Mouse (Mus musculus) erythroblast, embryonic 14.5 days (primary cell): Measurements from ENCODE around the gene Plcb4. TPM values are rescaled to one million over a fixed set of nuclear protein-coding genes. Genes with fewer than 3 reads are reported as not detected.

Experiments
- H3K27me3 ChIP-seq: 2 replicates; pipeline ENCODE4 v1.6.1; 2012; ENCODE audit warnings: inconsistent platforms; ENCODE audit not compliant: control insufficient read depth
- H3K36me3 ChIP-seq: 2 replicates; pipeline ENCODE4 v1.6.1; 2012; ENCODE audit warnings: mild to moderate bottlenecking, inconsistent platforms; ENCODE audit not compliant: control insufficient read depth
- H3K4me1 ChIP-seq: 2 replicates; pipeline ENCODE4 v1.6.1; 2012; ENCODE audit warnings: inconsistent platforms; ENCODE audit not compliant: control insufficient read depth
- H3K4me3 ChIP-seq: replicated peaks from 2 replicates; pipeline ENCODE3; 2012; ENCODE audit warnings: moderate library complexity, mild to moderate bottlenecking, inconsistent platforms
- H3K9me3 ChIP-seq: 2 replicates; pipeline ENCODE4 v1.6.1; 2012; ENCODE audit warnings: low read length, inconsistent platforms, mixed read lengths; ENCODE audit not compliant: control insufficient read depth
- GATA1 ChIP-seq: IDR thresholded peaks from 2 replicates; pipeline ENCODE4 v1.6.1; 2012; ENCODE audit warnings: low read length, inconsistent platforms, mixed read lengths
- TAL1 ChIP-seq: IDR thresholded peaks from 3 replicates; pipeline ENCODE4 v1.6.1; 2012; ENCODE audit warnings: low read length, inconsistent platforms, mixed read lengths
- polyA plus RNA-seq: library from polyadenylated mRNA; stranded (reverse); fragments of >175 nt; gene quantifications from 2 replicates; pipeline ENCODE4 v1.2.3, GENCODE M21; 2012

The Plcb4 gene
- polyA plus RNA-seq, 1 experiment = not detected

DNA sequence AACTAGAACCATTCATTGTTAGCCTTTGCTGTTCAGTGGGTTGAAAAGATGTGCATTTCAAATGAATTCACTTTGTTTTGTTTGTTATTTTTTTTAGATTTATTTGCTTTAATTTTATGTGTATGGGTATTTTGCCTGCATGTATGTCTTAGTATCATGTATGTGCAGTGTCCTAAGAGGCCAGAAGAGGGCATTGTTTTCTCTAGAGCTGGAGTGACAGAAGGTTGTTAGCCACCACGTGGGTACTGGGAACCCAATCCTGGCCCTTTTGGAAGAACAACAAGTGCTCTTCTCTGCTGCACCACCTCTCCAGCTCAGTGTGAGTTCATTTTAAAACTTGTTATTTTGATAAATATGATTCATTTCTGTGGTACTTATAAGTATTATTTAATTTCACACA is 5.0 kb downstream of the Plcb4 start:
- H3K4me1 ChIP-seq = peaks cover 5% of the 10 kb centered on the region
- TF ChIP-seq TAL1 (no peak), GATA1 (no peak)
- H3K9me3 ChIP-seq = no peaks in the 10 kb centered on the region; the same call in 1 of the 2 replicates
- no peak overlapping the region for H3K4me3 ChIP-seq
- peaks cover 18% of the 10 kb centered on the region for H3K27me3 ChIP-seq
- H3K36me3 ChIP-seq = no peaks in the 10 kb centered on the region

DNA sequence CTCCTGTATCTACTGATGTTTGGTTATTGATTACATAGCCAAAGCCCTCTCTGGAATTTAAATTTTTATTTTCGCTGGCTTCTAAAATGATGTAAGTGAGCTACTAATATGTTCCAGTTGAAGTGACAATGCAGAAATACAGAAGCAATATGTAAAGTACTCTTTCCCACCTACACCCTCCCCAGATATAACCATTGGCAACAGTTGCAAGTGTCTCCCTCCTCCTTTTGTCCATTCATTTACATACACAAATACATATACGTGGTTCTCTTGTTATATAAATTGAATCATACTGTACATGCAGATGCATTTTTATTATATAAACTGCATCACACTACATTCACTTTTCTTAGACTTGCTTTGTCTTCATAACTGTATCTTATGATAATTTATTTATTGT is 8.7 kb downstream of the Plcb4 start:
- TF ChIP-seq TAL1 (no peak), GATA1 (no peak)
- Histone ChIP-seq H3K27me3 (no peaks in the 10 kb centered on the region), H3K4me3 (no peak overlapping the region), H3K4me1 (no peaks in the 10 kb centered on the region), H3K9me3 (no peaks in the 10 kb centered on the region; the same call in 1 of the 2 replicates), H3K36me3 (no peaks in the 10 kb centered on the region)

DNA sequence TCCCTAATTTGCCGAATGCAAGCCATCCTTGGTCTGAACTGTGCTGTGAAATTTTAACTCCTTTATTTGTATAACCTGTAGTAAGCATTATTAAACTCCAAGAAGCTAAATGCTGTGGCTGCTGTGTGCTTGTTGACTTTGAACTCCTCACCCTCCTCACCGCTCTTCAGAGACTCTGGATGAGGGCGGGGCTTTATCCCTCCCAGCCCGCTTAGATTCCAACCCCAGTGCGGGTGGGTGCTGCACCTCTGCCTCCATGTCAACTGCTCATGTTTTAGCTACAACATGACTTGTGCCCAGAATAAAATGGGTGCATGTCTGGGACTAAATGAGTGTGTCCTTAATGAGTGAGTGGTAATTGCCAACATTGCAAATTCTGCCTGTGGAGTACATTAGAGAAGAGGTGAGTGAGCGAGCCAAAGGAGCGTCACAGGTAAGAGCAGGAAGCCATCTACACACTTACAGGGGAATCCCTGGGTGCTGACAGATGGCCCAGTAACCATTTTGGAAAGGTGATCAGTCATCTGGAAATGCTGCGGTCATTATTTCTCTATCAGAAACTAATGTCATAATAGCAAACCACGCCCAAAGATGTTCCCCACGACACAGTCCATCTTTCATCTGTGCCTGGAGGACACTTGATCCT is 13.8 kb downstream of the Plcb4 start:
- Histone ChIP-seq H3K4me3 (no peak overlapping the region), H3K36me3 (no peaks in the 10 kb centered on the region), H3K4me1 (no peaks in the 10 kb centered on the region), H3K27me3 (no peaks in the 10 kb centered on the region), H3K9me3 (no peaks in the 10 kb centered on the region)
- TF ChIP-seq GATA1 = no peak
- TF ChIP-seq TAL1 = no peak

DNA sequence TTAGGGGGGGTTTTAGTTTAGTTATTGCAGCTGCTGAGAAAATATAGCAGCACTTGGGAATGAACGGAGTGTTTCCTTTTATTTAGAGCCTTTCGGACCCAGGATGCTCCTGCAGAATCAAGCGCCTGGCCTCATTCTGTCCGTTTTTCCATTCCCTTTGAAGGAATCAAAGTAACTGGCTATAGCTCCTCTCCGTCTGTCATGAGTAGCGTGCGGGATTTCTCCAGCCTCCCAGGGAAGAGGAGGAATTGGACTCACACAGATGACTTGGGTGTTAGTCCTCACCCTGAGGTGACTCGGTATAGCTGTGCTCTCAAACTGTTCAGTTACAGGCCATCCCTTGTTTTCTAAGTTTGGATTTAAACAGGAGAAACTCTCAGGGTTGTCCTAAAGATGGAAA is 14.8 kb downstream of the Plcb4 start:
- H3K4me1 ChIP-seq = no peaks in the 10 kb centered on the region
- TF ChIP-seq TAL1 (no peak), GATA1 (no peak)
- H3K4me3 ChIP-seq = no peak overlapping the region
- no peaks in the 10 kb centered on the region for H3K27me3 ChIP-seq
- no peaks in the 10 kb centered on the region for H3K9me3 ChIP-seq
- H3K36me3 ChIP-seq = no peaks in the 10 kb centered on the region

DNA sequence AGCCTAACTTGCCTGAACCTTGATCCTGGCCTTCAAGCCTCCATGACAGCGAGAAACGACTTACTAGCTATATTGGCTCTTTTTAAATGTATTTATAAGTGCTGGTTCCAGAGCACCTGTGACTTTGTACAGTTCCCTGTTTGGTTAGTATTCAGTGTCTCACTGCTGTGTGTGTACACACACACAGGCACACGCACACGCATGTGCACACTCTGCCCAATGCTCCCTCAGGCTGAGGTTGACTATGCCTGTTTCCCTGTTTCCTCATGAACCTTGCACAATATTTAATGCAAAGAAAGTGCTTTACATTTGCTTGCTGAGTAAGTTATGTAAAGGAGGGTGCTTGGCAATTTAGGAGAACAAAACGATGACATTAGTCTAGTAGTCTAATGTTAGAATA is 16.5 kb downstream of the Plcb4 start:
- Histone ChIP-seq H3K9me3 (no peaks in the 10 kb centered on the region), H3K27me3 (no peaks in the 10 kb centered on the region), H3K4me3 (no peak overlapping the region), H3K36me3 (no peaks in the 10 kb centered on the region), H3K4me1 (no peaks in the 10 kb centered on the region)
- TF ChIP-seq GATA1 (no peak), TAL1 (no peak)

DNA sequence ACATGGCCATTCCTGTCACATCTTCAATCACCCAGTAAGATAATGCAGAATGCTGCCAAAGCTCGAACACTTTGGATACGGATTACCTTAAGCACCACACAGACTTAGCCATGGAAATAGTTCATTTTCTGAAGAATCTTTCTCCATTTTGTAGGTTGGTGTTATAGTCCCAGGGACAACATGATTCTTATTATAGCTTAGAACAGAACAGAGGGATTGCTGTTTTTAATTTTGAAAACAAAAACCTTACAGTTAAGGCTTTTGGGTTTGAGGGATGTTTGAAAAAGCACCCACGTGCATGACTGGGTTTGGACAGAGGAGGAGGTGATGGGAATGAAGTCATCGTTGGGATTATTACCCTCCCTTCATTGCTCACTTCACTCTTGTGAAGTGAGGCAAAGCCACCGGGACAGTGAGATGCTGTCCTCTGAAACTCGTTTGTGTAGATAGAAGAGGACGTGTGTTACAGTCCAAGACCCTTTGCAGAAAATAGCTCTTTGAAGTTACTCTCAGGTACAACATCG is 18.2 kb downstream of the Plcb4 start:
- H3K36me3 ChIP-seq = no peaks in the 10 kb centered on the region
- TF ChIP-seq GATA1 (no peak), TAL1 (no peak)
- H3K9me3 ChIP-seq = no peaks in the 10 kb centered on the region
- no peaks in the 10 kb centered on the region for H3K4me1 ChIP-seq
- no peak overlapping the region for H3K4me3 ChIP-seq
- H3K27me3 ChIP-seq = no peaks in the 10 kb centered on the region

DNA sequence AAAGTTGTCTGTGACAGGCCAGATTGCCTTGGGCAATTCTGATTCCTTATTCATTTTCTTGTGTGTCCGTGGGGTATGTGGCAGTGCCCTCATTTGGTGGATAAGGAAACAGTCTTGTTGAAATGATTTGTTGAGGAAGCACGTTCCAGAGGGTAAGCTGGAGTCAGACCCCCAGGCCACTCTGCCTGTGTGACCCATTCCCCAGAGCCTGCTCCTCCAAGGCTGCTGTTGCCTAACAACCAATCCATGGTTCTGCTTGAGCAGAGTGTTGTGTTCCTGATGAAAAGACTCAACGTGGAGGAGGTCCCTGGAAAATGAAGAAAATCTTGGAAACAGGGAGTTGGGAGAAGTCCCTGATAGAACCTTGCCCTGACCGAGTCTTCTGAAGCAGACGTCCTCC is 18.8 kb downstream of the Plcb4 start:
- H3K36me3 ChIP-seq = no peaks in the 10 kb centered on the region
- no peaks in the 10 kb centered on the region for H3K4me1 ChIP-seq
- no peaks in the 10 kb centered on the region for H3K27me3 ChIP-seq
- no peak overlapping the region for H3K4me3 ChIP-seq
- TF ChIP-seq TAL1 (no peak), GATA1 (no peak)
- no peaks in the 10 kb centered on the region for H3K9me3 ChIP-seq

DNA sequence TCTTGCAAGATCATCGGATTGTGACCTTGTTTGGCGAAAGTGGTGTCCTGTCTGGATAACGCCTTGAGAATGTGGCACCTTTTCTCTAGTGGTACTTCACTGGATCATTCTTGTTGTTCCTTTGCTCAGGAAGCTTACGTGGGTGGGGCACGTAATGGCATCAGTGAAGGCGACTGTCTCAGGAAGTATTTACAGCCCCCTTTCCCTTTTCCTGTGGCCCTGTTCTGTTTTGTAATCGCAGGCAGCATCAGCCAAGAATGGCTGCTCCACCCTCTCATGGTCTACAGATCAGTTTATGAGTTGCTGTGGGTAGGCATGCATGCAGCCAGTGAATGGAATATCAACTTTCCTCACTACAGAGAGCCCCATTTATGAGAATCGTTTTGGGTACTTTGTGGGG is 21.2 kb downstream of the Plcb4 start:
- Histone ChIP-seq H3K9me3 (no peaks in the 10 kb centered on the region), H3K4me1 (no peaks in the 10 kb centered on the region), H3K36me3 (no peaks in the 10 kb centered on the region), H3K27me3 (no peaks in the 10 kb centered on the region), H3K4me3 (no peak overlapping the region)
- TF ChIP-seq TAL1 (no peak), GATA1 (no peak)

DNA sequence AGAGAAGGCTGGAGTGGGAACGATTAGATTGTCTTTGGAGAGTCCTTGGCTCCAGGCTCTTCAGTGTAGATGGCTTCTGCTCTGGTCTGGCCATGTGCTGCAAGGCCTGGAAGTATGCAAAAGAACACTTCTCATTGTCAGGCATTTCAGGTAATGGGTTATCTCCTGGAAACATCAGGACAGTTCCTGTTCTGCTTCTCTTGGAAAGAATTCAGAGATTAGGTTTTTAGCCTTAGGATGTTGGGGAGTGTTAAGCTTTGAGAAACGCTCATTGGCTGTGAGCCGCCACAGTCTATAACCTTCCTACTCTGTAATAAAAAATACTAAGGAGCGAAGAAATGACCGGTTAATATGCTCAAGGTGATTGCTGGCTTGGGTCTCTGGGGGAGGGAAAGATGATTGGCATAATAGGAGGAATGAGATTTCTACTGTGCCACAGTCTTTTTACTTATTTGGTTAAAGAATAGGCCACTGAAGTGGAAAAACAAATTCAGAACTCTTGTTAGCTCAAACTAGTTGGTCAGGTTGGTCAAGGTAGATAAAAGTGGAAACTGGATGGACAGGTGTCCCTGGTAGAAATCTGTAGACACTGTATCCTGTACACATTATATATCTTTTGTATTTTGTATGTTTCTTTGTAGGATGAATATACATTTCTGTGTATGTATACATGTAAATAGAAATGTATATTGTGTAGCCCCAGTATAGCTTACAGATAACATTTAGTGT is 21.8 kb downstream of the Plcb4 start:
- H3K9me3 ChIP-seq = no peaks in the 10 kb centered on the region
- TF ChIP-seq TAL1 = no peak
- TF ChIP-seq GATA1 = no peak
- no peaks in the 10 kb centered on the region for H3K4me1 ChIP-seq
- no peaks in the 10 kb centered on the region for H3K27me3 ChIP-seq
- no peaks in the 10 kb centered on the region for H3K36me3 ChIP-seq
- H3K4me3 ChIP-seq = no peak overlapping the region
